In genomic region chr2:122043926-122044325, GRCm38 (mm10) we compare ENCODE assay signal across 27 mouse cellular contexts. TPM values are rescaled to one million over a fixed set of nuclear protein-coding genes. Genes with fewer than 3 reads are reported as not detected.
DNase-seq lines count a peak whose midpoint lies in the region; ATAC-seq and TF ChIP-seq lines count a peak whose summit lies in the region.
"Had no signal": no experiment of that assay in that cellular context is flagged by ENCODE, and none has a peak within 500 bp of the region (broad histone marks: within the 10 kb centered on the region; RNA-seq: fewer than 3 reads in every experiment).

No protein-coding gene starts in this region.

- ATAC-seq in liver, embryonic 11.5 days (replicated peaks; ENCODE audit: low FRiP score) = peak; percentile 60; the same call in 1 of the 2 replicates
- no peak for ATAC-seq in liver, postnatal 0 days
- peak; percentile 42; the same call in 1 of the 2 replicates for ATAC-seq in erythroid progenitor cell, adult 5-6 weeks (replicated peaks; ENCODE audit: low FRiP score, poor library complexity, severe bottlenecking)
- ATAC-seq in liver, embryonic 16.5 days (ENCODE audit: low read depth) = peak; percentile 32; the same call in 1 of the 2 replicates
- ATAC-seq: activated CD4-positive, CD25-positive, alpha-beta regulatory T cell, adult 4 months; CD4-positive, CD25-positive, alpha-beta regulatory T cell, adult 4 months; forebrain, embryonic 13.5 days; forebrain, embryonic 15.5 days; forebrain, postnatal 0 days; Patski had no signal

- TF ChIP-seq CTCF in liver, postnatal 0 days (IDR thresholded peaks at IDR 0.05; ENCODE audit: low read depth) = no peak

- no peak overlapping the region for H3K27ac ChIP-seq in liver, embryonic 11.5 days (ENCODE audit: low read depth, low read length)
- H3K27ac ChIP-seq in liver, postnatal 0 days (ENCODE audit: low read depth) = no peak overlapping the region
- H3K27ac ChIP-seq in liver, embryonic 16.5 days (ENCODE audit: low read length) = no peak overlapping the region
- H3K27ac ChIP-seq: embryonic facial prominence, embryonic 13.5 days; embryonic facial prominence, embryonic 15.5 days; forebrain, embryonic 13.5 days; forebrain, embryonic 15.5 days had no signal

- H3K9me3 ChIP-seq in liver, embryonic 11.5 days (ENCODE audit: control insufficient read depth, low read length) = no peaks in the 10 kb centered on the region
- no peaks in the 10 kb centered on the region for H3K9me3 ChIP-seq in liver, postnatal 0 days (ENCODE audit: low read length)
- H3K9me3 ChIP-seq in liver, embryonic 16.5 days (replicated peaks; ENCODE audit: control insufficient read depth, low read length) = no peaks in the 10 kb centered on the region
- H3K9me3 ChIP-seq: embryonic facial prominence, embryonic 13.5 days; embryonic facial prominence, embryonic 15.5 days; forebrain, embryonic 13.5 days; forebrain, embryonic 15.5 days; G1E had no signal

- no peaks in the 10 kb centered on the region; the same call in 1 of the 2 replicates for H3K4me1 ChIP-seq in liver, embryonic 11.5 days (replicated peaks; ENCODE audit: control insufficient read depth, insufficient read depth, low read length)
- no peaks in the 10 kb centered on the region for H3K4me1 ChIP-seq in liver, postnatal 0 days (ENCODE audit: insufficient read depth)
- no peaks in the 10 kb centered on the region; the same call in 1 of the 2 replicates for H3K4me1 ChIP-seq in liver, embryonic 16.5 days (ENCODE audit: control insufficient read depth, low read depth, low read length)
- H3K4me1 ChIP-seq: embryonic facial prominence, embryonic 13.5 days; embryonic facial prominence, embryonic 15.5 days; forebrain, embryonic 13.5 days; forebrain, embryonic 15.5 days had no signal

- no peak overlapping the region for H3K9ac ChIP-seq in liver, embryonic 11.5 days (ENCODE audit: low read depth, low read length)
- no peak overlapping the region for H3K9ac ChIP-seq in liver, postnatal 0 days (replicated peaks)
- no peak overlapping the region for H3K9ac ChIP-seq in liver, embryonic 16.5 days (ENCODE audit: low read depth, low read length)
- H3K9ac ChIP-seq: embryonic facial prominence, embryonic 13.5 days; embryonic facial prominence, embryonic 15.5 days; forebrain, embryonic 13.5 days; forebrain, embryonic 15.5 days; forebrain, postnatal 0 days had no signal

- TF ChIP-seq EP300 in liver, postnatal 0 days (IDR thresholded peaks at IDR 0.05; ENCODE audit: low read depth) = no peak

- H3K4me2 ChIP-seq in liver, embryonic 11.5 days = no peak overlapping the region
- no peak overlapping the region for H3K4me2 ChIP-seq in liver, postnatal 0 days (ENCODE audit: low read depth, low read length)
- H3K4me2 ChIP-seq in liver, embryonic 16.5 days (ENCODE audit: low read depth, low read length) = no peak overlapping the region
- H3K4me2 ChIP-seq: embryonic facial prominence, embryonic 13.5 days; embryonic facial prominence, embryonic 15.5 days; forebrain, embryonic 13.5 days; forebrain, embryonic 15.5 days had no signal

- H3K4me3 ChIP-seq in liver, embryonic 11.5 days (ENCODE audit: low read depth, low read length) = no peak overlapping the region
- H3K4me3 ChIP-seq in liver, postnatal 0 days (ENCODE audit: low read depth, low read length) = no peak overlapping the region
- no peak overlapping the region for H3K4me3 ChIP-seq in liver, embryonic 16.5 days (ENCODE audit: low read depth, low read length)
- H3K4me3 ChIP-seq: embryonic facial prominence, embryonic 13.5 days; embryonic facial prominence, embryonic 15.5 days; erythroblast, embryonic 14.5 days; forebrain, embryonic 13.5 days; forebrain, embryonic 15.5 days had no signal

- no peaks in the 10 kb centered on the region for H3K27me3 ChIP-seq in liver, embryonic 11.5 days (replicated peaks; ENCODE audit: control insufficient read depth, insufficient read depth, low read length)
- H3K27me3 ChIP-seq in liver, postnatal 0 days (ENCODE audit: insufficient read depth, low read length) = no peaks in the 10 kb centered on the region
- no peaks in the 10 kb centered on the region for H3K27me3 ChIP-seq in liver, embryonic 16.5 days (ENCODE audit: control insufficient read depth, insufficient read depth, low read depth, low read length)
- H3K27me3 ChIP-seq: CH12.LX; embryonic facial prominence, embryonic 13.5 days; embryonic facial prominence, embryonic 15.5 days; forebrain, embryonic 13.5 days; forebrain, embryonic 15.5 days; Patski had no signal

- peaks cover 25% of the 10 kb centered on the region; the same call in 1 of the 2 replicates for H3K36me3 ChIP-seq in liver, embryonic 11.5 days (ENCODE audit: control insufficient read depth, insufficient read depth, low read length)
- peaks cover 55% of the 10 kb centered on the region for H3K36me3 ChIP-seq in liver, postnatal 0 days (replicated peaks; ENCODE audit: insufficient read depth, low read length)
- peaks cover 19% of the 10 kb centered on the region for H3K36me3 ChIP-seq in liver, embryonic 16.5 days (ENCODE audit: control insufficient read depth, insufficient read depth)

- no peak for DNase-seq in liver, embryonic 11.5 days (ENCODE audit: low spot score)
- DNase-seq in liver, postnatal 0 days = no peak
- no peak for DNase-seq in adrenal gland, postnatal 25 days
- DNase-seq in kidney, adult 18-20 months = no peak
- DNase-seq: adrenal gland, adult 8-10 months; adrenal gland, postnatal 14 days; B cell, adult 2 months; cerebellum, adult 11 months; cerebellum, adult 18-20 months; cerebellum, adult 8-10 months; cerebellum, adult 9-11 months; cerebellum, postnatal 14 days; cerebellum, postnatal 36 days; embryo, embryonic 11 days; forebrain, postnatal 0 days had no signal

RNA-seq across cellular contexts. Expression of gene Eif3j1, which starts 15.6 kb away (rescaled TPM):
- polyA plus RNA-seq in liver, embryonic 11.5 days (2014; fragmentation: Nextera tagmentation; extraction: Ambion mirVana) = 17.9 and 18.3 TPM in 2 replicates
- polyA plus RNA-seq in liver, postnatal 0 days (2015; fragmentation: Nextera tagmentation; extraction: Ambion mirVana) = 9.8 and 10.3 TPM in 2 replicates
- total RNA-seq in erythroid progenitor cell, adult 5-6 weeks (2015; ENCODE audit: low replicate concordance) = 15.5 and 21.6 TPM in 2 replicates
- 25.6 and 31.8 TPM in 2 replicates for total RNA-seq in erythroid progenitor cell, adult 5-6 weeks (2017; ENCODE audit: low replicate concordance)
- polyA plus RNA-seq in liver, embryonic 16.5 days (2015; fragmentation: Nextera tagmentation; extraction: Ambion mirVana) = 7.4 and 7.8 TPM in 2 replicates
- 17.4 and 20.5 TPM in 2 replicates for total RNA-seq in adrenal gland, postnatal 25 days (2021)
